Mouse (Mus musculus): ENCODE data around the gene Fbxl7.
A peak's percentile ranks its signal among the peaks of the same experiment; 100 is the strongest.

Fbxl7 gene

GRCm38 (mm10) chr15:26895251-26895711 lies at the start of gene Fbxl7:
TSS of gene Fbxl7 (minus strand) at chr15:26895580.
- peak; percentile 43 for DNase-seq (ENCODE audit: low read depth, low spot score)

- DNase-seq (ENCODE audit: low read depth, low spot score): no peak
These were observed 26.6 kb upstream of the Fbxl7 start for GRCm38 (mm10) chr15:26922026-26922425.

- no peak for DNase-seq (ENCODE audit: low read depth, low spot score)
These were observed 18.0 kb upstream of the Fbxl7 start for GRCm38 (mm10) chr15:26913427-26913826.

GRCm38 (mm10) chr15:26895761-26896160 lies 381 bp upstream of the Fbxl7 start:
- DNase-seq (ENCODE audit: low read depth, low spot score): no peak

- DNase-seq (ENCODE audit: low read depth, low spot score): no peak
These were observed 565 bp downstream of the Fbxl7 start for GRCm38 (mm10) chr15:26894801-26895229.

- DNase-seq (ENCODE audit: low read depth, low spot score): no peak
These were observed 1.2 kb downstream of the Fbxl7 start for GRCm38 (mm10) chr15:26894031-26894655.

GRCm38 (mm10) chr15:26893136-26893535 lies 2.2 kb downstream of the Fbxl7 start:
- DNase-seq (ENCODE audit: low read depth, low spot score): no peak

- no peak for DNase-seq (ENCODE audit: low read depth, low spot score)
These were observed 5.4 kb downstream of the Fbxl7 start for GRCm38 (mm10) chr15:26889971-26890370.

- DNase-seq (ENCODE audit: low read depth, low spot score): no peak
These were observed 7.2 kb downstream of the Fbxl7 start for GRCm38 (mm10) chr15:26888170-26888569.

- no peak for DNase-seq (ENCODE audit: low read depth, low spot score)
These were observed 9.4 kb downstream of the Fbxl7 start for GRCm38 (mm10) chr15:26885979-26886378.

- DNase-seq (ENCODE audit: low read depth, low spot score): no peak
These were observed 15.0 kb downstream of the Fbxl7 start for GRCm38 (mm10) chr15:26880212-26880956.

- DNase-seq (ENCODE audit: low read depth, low spot score): peak; percentile 78
These were observed 19.7 kb downstream of the Fbxl7 start for GRCm38 (mm10) chr15:26875687-26876086.

GRCm38 (mm10) chr15:26872234-26872633 lies 23.1 kb downstream of the Fbxl7 start:
- no peak for DNase-seq (ENCODE audit: low read depth, low spot score)

GRCm38 (mm10) chr15:26869197-26869596 lies 26.2 kb downstream of the Fbxl7 start:
- DNase-seq (ENCODE audit: low read depth, low spot score): no peak

- no peak for DNase-seq (ENCODE audit: low read depth, low spot score)
These were observed 27.9 kb downstream of the Fbxl7 start for GRCm38 (mm10) chr15:26867521-26867920.

- no peak for DNase-seq (ENCODE audit: low read depth, low spot score)
These were observed 33.2 kb downstream of the Fbxl7 start for GRCm38 (mm10) chr15:26862173-26862572.

GRCm38 (mm10) chr15:26849626-26850025 lies 45.8 kb downstream of the Fbxl7 start:
- DNase-seq (ENCODE audit: low read depth, low spot score): no peak

GRCm38 (mm10) chr15:26842216-26842615 lies 53.2 kb downstream of the Fbxl7 start:
- no peak for DNase-seq (ENCODE audit: low read depth, low spot score)

- no peak for DNase-seq (ENCODE audit: low read depth, low spot score)
These were observed 57.0 kb downstream of the Fbxl7 start for GRCm38 (mm10) chr15:26838386-26838785.

- no peak for DNase-seq (ENCODE audit: low read depth, low spot score)
These were observed 58.2 kb downstream of the Fbxl7 start for GRCm38 (mm10) chr15:26837200-26837599.

- no peak for DNase-seq (ENCODE audit: low read depth, low spot score)
These were observed 61.0 kb downstream of the Fbxl7 start for GRCm38 (mm10) chr15:26834415-26834814.

GRCm38 (mm10) chr15:26831141-26831540 lies 64.2 kb downstream of the Fbxl7 start:
- DNase-seq (ENCODE audit: low read depth, low spot score): no peak

GRCm38 (mm10) chr15:26816931-26817330 lies 78.4 kb downstream of the Fbxl7 start:
- DNase-seq (ENCODE audit: low read depth, low spot score): no peak
